Mouse (Mus musculus) layer of hippocampus, postnatal 10 days (tissue): ENCODE measurements at regions not wholly inside any gene's neighbourhood (a gene's known extent, or its start where the extent isn't known, plus 50 kb on each side); places are given as distances from the start of the nearest gene placed in this dataset.
"Not testable (repeated sequence)": the region's sequence is repeated elsewhere in the genome, so short reads cannot be mapped to it uniquely, and the experiment has no call there.

Source experiments
- DNase-seq, 2 experiments: peaks; one replicate each; pipeline ENCODE4 v3.0.0; 2021; ENCODE audit warnings: low spot score in 2 of 2

- DNase-seq = no peak
Measured at GRCm38 (mm10) chr10:34667203-34667602, 184.0 kb downstream of the Frk start.

- DNase-seq = no peak
Measured at GRCm38 (mm10) chr10:34667735-34668439, 184.7 kb downstream of the Frk start.

GRCm38 (mm10) chr10:34671791-34672190, 188.6 kb downstream of the Frk start:
- no peak for DNase-seq

GRCm38 (mm10) chr10:34699414-34699813, 216.2 kb downstream of the Frk start:
- not testable (repeated sequence) for DNase-seq

- no peak for DNase-seq
Measured at GRCm38 (mm10) chr10:34701956-34702355, 218.8 kb downstream of the Frk start.

- DNase-seq = no peak
Measured at GRCm38 (mm10) chr10:34705416-34705815, 222.2 kb downstream of the Frk start.

- no peak for DNase-seq
Measured at GRCm38 (mm10) chr10:34731249-34731648, 248.1 kb downstream of the Frk start.

- DNase-seq = no peak
Measured at GRCm38 (mm10) chr10:34762426-34762825, 279.2 kb downstream of the Frk start.

GRCm38 (mm10) chr10:34792099-34792498, 308.9 kb downstream of the Frk start:
- DNase-seq = no peak

GRCm38 (mm10) chr10:34811131-34811530, 327.9 kb downstream of the Frk start:
- DNase-seq = no peak

GRCm38 (mm10) chr10:34824121-34824520, 340.9 kb downstream of the Frk start:
- no peak for DNase-seq

GRCm38 (mm10) chr10:34842015-34842504, 358.9 kb downstream of the Frk start:
- no peak for DNase-seq

GRCm38 (mm10) chr10:34856494-34857146, 373.4 kb downstream of the Frk start:
- DNase-seq = no peak

- no peak for DNase-seq
Measured at GRCm38 (mm10) chr10:34862693-34863092, 379.5 kb downstream of the Frk start.

GRCm38 (mm10) chr10:34871888-34872287, 388.7 kb downstream of the Frk start:
- peak in 1 of 2 experiments; percentile 12 for DNase-seq

- DNase-seq = no peak
Measured at GRCm38 (mm10) chr10:34878511-34878910, 395.3 kb downstream of the Frk start.

GRCm38 (mm10) chr10:34887601-34888000, 404.4 kb downstream of the Frk start:
- DNase-seq = no peak

GRCm38 (mm10) chr10:34904274-34904673, 421.1 kb downstream of the Frk start:
- peak; percentile 33 to 36 for DNase-seq

- DNase-seq = no peak
Measured at GRCm38 (mm10) chr10:34904692-34905091, 421.5 kb downstream of the Frk start.

- DNase-seq = no peak
Measured at GRCm38 (mm10) chr10:34912153-34912723, 429.0 kb downstream of the Frk start.
